Mouse (Mus musculus) brain, embryonic 18.5 days (tissue): ENCODE measurements around the gene Tecpr2.
A peak's percentile ranks its signal among the peaks of the same experiment; 100 is the strongest.

Experiments used
- DNase-seq: peaks from one replicate; pipeline ENCODE4 v3.0.0-alpha.2; 2012; ENCODE audit warnings: low read depth, low spot score

Gene Tecpr2

DNA sequence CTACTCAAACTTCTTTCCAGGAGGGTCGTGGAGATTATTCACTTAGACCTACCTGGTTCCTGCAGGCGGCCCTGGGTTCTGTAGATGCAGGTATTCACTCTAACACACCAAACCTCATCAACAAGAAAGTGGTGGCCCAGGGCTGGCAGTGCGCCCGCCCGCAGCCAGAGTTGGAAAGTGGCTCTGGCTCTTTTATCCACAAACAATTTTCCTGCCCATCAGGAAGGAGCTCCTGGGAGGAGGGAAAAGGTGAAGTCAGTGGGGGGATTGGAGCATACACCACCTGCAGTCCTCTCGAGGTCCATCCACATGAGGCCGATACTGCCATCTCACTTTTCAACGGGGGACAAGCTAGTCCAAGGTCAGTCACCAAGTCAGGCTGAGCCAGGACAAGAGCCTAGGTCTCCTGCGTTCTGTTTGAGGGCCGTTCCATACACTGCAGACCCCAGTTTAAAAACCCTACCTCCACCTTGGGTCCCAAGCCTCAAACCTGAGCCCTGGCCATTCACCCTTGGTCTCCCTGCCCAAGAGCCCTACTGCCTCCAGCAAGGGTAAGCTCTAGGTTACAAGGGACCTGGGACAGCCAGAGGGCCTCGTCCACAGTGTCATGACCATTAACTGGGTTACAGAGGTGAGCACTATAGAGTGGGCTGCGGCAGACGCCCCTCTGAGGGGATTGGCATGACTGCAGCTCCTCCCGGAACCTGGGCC lies 89.0 kb downstream of the Tecpr2 start:
- no peak for DNase-seq

DNA sequence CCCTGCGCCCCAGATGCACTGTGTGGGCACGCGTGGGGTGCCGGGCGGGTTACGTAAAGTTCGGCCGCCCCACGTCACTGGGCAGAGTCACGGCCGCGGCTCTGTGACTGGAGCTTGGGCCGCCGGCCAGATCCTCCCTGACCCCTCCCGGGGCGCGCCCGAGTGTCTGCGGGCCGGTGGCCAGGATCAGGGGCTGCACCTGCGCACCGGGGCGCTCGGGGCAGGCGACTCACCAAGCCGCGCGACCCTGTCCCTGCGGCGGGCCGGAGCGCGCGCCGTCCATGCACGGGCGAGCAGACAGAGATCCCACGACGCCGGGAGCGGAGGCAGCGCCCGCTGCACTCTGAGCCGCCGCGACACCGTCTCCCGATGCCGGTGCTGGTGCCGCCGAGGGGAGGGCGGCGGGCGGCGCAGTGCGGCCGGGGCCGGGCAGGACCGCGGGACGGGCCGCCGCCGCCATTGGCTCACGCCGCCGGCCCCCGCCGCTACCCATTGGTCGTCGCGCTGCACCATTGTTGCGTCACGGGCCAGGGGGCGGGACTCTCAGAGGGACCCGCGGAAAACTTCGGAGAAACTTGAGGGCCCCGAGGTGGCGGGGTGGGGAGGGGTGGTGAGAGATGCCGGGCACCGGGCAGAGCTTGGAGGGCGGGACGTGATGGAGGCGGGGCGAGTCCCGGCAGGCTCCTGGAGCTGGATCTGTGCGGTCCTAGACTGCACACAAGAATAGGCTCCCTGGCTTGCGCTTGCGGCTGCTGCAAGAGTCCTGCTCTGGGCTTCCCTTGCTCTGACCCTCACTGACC lies 89.7 kb downstream of the Tecpr2 start, which contains the start of gene Ankrd9:
Gene Ankrd9, minus strand, starts transcription at position 434 of the 800 bp plus-strand sequence.
- DNase-seq: peak; percentile 65

DNA sequence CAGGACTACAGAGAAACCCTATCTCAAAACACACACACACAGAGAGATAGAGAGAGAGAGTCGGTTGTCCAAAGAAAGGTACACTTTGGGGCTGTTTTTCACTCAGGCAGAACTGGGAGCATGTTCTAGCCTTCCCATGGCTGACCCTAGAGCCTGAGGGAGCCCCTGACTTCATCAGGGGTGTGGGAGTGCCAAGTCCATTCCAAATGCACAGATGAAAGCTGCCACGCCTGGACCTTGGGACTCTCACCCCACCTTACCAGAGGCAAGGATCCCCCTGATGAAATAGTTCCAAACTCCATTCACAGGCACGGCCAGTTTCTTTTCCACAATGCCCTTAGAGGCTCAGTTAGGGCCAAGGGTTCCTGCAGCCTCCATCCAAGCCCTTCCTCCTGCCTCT lies 90.7 kb downstream of the Tecpr2 start:
- DNase-seq: no peak

DNA sequence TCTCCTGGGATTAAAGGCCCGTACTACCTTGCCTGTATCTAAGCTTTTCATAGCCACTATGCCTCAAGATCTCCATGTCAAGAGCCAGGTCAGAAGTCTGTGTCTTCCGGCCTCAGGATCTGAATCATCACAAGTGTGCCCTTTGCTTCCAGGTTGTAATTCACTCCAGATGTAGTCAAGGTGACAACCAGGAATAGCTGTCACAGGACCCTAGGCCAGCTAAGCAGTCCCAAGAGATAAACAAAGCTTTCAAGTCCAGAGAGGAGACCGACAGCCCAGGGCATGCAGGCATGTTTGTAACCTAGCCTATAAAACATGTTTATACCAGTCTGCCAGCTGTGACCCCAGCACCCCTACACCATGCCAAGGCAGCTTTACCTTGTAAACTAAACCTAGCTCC lies 92.7 kb downstream of the Tecpr2 start:
- no peak for DNase-seq

DNA sequence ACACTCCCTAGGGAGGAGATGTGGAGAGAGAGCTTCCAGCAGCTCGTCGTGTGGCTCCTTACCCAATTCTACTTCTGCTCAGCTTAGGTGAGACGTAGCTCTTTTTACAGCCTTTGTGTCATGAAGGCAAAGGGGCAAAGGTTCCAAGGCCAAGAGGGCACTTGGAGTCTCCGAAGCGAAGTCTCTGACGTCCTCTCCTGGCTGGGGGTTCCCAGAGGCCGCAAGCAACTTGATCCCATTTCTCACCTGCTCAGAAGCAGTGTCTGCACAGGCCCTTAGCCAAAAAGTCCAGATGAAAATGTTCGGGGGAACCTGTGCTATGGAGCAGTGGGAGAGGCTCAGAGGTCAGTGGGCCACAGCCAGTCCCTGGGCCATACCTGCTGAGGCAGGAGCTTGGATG lies 94.0 kb downstream of the Tecpr2 start:
- no peak for DNase-seq

DNA sequence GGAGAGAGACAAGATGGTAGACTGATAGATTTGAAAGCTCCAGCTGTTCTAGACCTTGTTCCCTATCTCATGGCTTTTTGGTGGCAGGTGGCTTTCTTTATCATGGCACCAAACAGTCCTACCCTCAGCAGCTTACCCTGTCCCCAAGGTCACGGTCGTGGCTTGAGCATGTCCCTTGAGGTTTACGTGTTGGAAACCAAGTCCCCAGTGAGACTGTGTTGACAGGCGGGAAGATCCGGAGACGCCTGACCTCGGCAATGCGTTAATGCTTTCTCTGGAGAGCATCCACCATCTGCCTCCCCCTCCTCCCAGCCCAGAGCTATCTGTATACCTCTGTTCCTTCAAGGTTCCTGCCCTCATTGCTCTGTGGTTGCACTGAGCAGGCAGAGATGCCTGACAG lies 94.7 kb downstream of the Tecpr2 start:
- no peak for DNase-seq

DNA sequence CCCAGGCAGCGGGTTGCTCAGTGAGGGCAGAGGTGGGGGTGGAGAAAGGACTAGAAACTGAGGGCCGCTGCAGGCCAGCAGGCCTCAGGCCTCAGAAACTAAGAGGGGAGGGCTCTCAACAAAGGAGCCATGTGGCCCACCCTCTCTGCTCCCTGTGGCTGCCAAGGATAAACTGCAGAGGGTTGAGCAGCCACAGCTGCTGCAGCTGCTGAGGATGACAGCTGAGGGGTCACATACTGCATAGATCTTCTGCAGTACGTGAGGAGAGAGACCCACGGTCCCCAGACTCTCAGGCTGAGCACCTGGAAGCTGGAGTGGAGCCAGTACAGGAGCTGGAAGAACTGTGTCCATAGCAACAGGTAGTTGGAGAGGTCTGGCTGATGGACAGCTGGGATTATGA lies 95.5 kb downstream of the Tecpr2 start:
- no peak for DNase-seq

DNA sequence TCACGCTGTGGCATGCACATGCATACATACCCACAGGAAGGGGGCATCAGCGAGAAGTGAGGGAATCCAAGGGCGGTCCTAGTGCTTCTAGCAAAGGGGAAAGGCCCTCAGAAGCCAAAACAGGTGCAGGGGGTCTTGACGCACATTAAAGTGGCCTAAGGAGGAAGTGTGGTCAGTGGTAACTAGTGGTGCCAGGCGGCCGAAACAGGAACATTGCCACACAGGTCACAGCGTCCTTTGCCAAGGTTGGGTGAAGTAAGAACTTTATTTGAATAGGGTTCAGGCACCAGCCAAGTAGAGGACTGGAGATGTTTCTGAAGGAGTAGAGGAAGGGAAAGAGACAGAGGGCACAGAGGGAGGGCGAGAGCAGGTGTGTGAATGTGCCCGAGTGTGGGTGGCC lies 96.1 kb downstream of the Tecpr2 start:
- no peak for DNase-seq

DNA sequence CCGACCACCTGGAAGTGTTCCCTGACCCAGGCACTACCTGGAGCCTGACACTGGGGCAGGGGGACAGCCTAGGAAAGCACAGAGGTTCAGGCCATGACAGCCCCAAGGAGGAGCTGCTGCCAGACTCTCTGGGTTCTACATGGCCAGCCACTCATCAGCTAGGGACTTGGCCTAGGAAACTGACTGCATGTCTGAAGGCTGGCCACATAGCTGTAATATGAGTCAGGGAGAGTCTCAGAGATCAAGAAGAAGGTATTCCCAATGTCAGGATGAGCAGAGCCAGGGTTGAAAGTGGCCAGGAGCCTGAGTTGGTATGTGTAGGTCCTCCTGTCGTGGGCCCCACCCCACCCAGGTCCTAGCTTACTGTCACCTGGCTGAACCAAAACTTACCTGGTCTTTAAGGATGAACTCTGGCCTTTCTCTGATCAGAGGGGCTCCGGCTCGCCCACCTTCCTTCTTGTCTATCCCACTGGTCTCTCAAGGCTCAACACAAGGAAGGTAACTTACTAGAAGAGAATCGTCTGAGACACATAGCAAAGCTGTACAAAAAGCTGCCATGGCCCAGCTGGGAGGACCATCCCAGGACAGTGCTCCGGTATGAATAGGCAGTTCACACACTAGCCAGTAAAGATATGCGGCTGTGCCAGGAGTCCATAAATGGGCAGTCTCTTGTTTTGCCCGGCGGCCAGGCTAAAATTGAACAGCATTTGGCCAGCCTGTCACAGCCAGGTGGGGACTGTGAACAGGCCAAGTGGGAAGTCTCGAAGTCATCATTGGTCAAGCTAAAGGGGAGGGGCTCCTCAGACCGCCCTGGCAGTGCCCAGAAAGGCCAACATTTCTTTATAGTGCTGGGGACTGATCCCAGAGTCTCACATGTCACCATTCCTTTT lies 97.7 kb downstream of the Tecpr2 start:
- DNase-seq: no peak

DNA sequence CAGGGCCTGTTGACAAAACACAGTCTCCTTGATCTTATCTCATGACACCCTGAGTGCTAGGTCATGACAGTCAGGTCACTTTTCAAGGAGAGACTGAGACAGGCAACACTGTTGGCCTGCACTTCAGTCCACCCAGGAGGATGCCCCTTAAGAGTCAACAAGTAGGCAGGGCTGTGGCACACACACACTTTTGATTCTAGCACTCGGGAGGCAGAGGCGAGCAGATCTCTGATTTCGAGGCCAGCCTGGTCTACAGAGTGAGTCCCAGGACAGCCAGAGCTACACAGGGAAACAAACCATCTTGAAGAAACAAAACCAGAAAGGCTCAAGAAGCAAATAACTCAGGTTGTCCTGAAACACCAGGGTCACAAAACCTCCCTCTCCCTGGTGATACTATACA lies 100.3 kb downstream of the Tecpr2 start:
- DNase-seq: no peak

DNA sequence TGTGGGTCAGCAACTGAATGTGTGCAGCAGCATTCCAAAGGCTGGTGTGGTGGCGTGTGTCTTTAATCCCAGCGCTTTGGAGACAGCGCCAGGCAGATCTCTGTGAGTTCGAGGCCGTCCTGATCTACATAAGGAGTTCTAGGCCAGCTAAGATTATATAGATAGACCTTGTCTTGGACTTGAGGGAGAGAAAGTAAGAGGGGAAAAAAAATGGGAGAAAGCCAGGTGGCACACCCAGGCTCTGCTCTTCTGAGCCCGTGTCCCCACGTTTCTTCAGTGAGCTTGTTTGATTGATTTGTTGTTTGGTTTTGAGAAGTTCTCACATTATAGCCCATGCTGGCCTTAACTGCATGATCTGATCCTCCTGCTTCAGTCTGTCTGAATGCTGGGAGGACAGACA lies 101.4 kb downstream of the Tecpr2 start:
- no peak for DNase-seq

DNA sequence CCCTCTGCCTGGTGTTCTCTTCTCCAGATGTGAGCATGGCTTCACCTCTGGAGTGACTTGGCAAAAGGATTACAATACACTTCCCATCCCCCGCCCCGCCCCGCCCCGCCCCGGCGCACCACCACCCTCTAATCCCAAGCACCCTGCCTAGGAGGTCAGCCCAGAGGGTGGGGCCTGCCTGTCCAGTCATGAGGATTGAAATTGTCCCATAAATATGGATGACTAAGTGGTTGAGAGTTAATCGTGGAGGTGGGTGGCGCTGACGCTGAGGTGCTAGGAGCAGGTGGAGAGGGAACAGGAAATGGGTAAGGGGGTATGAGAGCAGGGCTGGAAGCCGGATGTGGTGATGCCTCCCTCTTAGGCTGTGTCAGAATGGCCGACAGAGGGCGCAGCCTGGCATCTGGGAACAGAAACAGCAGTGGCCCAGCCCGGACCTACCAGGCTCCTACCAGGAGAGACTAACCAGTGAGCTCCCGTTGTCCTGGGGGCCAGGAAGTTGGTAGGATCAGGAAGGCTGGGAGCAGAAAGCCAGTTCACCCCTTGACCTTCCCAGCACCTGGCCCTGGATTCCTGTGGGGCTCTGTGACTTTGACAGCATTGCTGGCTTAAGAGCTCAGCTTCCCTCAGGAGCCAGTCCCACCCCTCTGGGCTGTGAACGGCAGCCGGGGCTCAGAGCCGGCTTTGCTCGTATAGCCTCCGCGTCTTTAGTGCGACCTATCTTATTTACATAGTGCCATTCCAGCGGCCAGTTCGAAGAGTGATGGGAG lies 102.5 kb downstream of the Tecpr2 start:
- DNase-seq: no peak

DNA sequence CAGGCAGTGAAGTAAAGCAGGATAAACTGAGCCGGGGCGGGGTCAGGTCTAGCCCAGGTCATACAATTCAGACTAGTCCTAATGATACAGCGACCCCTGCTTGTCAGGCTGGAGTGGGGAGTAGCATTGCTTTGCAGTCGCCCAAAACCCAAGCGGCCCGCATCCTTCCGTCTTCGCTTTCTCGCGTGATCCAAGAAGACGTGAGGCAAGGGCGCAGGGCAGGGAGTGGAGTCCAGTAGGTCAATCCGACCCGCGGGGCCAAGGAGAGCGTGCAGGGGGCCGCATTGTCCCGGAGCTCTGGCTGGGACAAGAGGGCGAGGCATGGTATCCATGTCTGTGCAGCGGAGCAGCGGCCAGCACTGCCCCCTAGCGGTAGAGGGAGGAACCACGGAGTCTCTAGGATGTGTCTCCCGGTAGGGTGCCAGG lies 103.1 kb downstream of the Tecpr2 start:
- DNase-seq: peak; percentile 37

DNA sequence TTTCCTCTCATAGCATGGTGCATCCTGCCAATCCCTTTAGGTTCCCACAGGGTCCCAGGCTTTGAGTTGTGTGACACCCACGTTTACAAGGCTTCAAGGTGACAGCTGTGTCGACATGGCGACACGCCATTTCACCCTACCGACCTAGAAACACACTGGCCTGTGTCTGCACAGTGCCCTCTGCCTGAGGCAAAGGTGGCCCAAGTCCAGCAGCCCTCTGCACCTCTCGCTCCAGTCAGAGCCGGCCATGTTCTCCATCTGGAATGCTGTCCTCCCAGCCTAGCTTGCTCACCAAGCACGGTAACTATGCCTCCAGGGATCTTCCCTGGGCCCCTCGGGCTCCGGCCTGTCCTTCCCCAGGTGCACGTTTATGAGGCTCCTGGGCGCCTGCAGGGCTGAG lies 103.7 kb downstream of the Tecpr2 start:
- DNase-seq: no peak

DNA sequence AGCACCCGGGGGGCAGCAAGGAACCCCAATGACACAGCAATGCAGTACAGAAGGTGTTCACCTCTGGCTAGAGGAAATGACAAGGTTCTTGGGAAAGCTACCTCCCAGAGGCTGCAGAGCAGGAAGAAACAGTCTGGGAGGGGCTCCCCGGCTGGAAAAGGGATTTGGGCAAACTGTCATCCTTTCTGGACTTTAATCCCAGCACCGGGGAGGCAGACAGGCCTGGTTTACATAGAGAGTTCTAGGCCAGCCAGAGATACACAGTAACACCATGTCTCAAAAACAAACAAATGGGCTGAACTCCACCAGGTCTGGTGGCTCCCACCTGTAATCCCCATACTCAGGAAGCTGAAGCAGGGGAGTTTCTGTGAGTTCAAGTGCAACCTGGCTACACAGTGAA lies 104.2 kb downstream of the Tecpr2 start:
- DNase-seq: no peak

DNA sequence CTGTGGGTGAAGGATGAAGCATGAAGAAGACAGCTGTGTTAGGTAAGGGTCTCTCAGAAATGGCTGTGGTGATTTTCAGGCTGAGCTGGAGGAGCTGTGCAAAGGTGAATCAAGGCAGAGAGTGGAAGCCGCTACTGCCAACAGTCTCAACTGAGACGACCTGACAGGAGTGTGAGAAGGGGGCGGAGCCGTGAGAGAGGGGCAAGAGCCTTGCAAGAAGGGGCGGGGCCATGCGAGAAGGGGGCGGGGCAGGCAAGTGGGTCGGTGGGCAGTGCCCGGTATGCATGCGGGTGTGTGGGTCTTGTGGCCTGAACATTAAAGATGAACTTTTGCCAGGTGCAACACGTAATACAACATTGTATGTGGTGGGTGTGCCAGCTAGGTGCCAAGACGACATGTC lies 105.6 kb downstream of the Tecpr2 start:
- no peak for DNase-seq

DNA sequence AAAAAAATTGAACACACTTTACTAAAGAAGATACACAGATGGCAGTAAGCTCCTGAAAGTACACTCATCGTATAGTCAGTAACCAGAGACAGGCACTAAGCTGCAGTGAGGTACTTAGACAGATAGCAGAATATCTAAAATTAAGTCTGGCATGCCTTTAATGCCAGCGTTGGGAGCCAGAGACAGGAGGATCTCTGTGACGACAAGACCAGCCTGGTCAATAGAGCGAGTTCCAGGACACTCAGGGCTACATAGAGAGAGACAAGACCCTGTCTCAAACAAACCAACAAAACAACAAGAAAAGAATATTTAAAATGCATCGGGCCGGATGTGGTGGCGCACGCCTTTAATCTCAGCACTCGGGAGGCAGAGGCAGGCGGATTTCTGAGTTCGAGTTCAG lies 109.0 kb downstream of the Tecpr2 start:
- DNase-seq: no peak

DNA sequence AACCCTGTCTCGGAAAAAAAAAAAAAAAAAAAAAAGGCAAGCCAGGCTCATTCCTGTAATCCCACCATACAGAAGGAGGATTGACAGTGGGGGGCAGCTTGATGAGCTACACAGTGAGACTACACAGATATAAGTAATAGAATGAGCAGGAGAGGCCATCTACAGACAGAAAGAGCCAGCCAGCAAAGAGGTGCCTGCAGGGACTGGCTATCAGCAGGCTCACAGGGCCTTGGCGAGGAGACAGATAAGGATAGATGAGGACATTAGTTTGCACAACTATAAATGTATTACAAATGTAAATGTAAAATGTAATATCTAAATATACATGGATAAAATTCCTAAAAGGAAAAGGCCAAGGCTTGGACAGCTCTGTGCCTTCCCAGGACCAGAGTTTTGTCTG lies 110.8 kb downstream of the Tecpr2 start:
- DNase-seq: no peak

DNA sequence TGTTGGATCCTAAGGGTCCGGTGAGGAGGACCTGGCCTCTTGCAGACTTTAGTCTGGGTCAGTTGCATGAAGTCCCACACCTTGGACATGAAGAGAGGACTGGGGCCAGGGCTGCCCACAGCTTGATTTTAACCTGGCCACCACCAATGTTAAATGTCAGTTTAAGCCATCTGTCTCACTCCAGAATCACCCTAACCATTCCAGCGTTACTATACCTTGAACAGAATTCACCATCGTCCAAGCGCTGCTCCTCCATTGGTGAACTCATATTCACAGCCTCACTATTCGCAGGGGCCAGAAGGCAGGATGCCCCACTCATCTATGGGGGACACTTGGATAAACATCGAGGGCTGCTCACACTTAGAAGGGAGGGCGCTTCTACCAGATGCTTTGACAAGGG lies 111.9 kb downstream of the Tecpr2 start:
- DNase-seq: no peak

DNA sequence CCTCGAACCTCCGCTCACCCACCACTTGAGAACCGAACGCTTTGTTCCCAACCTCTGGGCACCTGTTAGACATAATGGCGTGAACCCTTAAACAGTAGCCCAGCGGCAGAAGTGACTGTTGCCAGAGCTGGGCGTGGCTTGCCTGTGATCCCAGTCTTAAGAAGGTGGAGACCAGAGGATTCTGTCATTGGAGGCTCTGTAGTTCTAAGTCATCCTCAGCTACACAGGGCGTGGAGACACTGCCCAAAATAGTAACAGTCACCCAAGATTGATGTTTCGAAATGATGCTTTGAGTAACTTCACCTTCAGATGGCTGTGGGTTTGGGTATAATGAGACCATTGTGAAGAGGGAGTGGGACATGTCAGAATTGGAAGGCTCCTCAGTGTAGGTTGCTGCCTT lies 115.1 kb downstream of the Tecpr2 start:
- DNase-seq: no peak

DNA sequence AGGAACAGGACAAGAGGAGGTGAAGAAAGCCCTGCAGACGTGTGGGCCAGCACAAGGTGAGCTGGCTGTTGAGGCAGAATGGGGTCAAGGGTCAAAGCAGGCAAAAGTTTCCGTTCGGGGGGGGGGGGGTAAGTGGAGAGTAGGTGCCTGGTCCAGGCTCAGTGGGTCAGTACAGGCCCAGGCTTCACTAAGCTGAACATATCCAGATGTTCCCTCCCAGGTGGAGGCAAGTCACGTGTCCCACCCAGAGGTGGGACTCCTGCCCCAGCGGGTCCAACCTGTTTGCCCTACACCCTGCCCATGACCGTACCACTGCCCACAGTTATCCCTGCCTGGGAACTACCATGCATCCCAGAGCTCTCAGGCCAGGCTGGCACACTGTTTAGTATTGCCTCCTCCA lies 116.7 kb downstream of the Tecpr2 start:
- DNase-seq: no peak
